Mouse (Mus musculus) myocyte (in vitro differentiated cells): Measurements from ENCODE around the gene Nf1. TPM values are rescaled to one million over a fixed set of nuclear protein-coding genes. Genes with fewer than 3 reads are reported as not detected.

Experiments
- H3K27me3 ChIP-seq: one replicate; pipeline ENCODE4 v1.6.1; 2011; ENCODE audit not compliant: control insufficient read depth, insufficient read depth, insufficient read length
- H3K36me3 ChIP-seq: one replicate; pipeline ENCODE4 v1.6.1; 2011; ENCODE audit not compliant: control insufficient read depth, insufficient read depth
- H3K4me2 ChIP-seq: one replicate; pipeline ENCODE4 v1.6.1; 2011; ENCODE audit warnings: low read depth, control low read depth
- H3K4me3 ChIP-seq: one replicate; pipeline ENCODE4 v1.5.1; 2011; ENCODE audit warnings: mild to moderate bottlenecking, control low read depth, moderate library complexity
- H3K79me2 ChIP-seq: one replicate; pipeline ENCODE4 v1.6.1; 2011; ENCODE audit not compliant: control insufficient read depth, insufficient read depth
- H3ac ChIP-seq: one replicate; pipeline ENCODE4 v1.6.1; 2011; ENCODE audit not compliant: control insufficient read depth, insufficient read length
- CEBPB ChIP-seq: IDR thresholded peaks from 2 replicates; pipeline ENCODE4 v1.6.1; 2011; ENCODE audit warnings: mild to moderate bottlenecking, moderate library complexity; ENCODE audit not compliant: poor library complexity, insufficient read depth, severe bottlenecking
- E2F4 ChIP-seq: IDR thresholded peaks from one replicate; pipeline ENCODE4 v1.6.1; 2011; ENCODE audit warnings: mild to moderate bottlenecking, control low read depth, moderate library complexity; ENCODE audit not compliant: insufficient read depth
- MAX ChIP-seq: IDR thresholded peaks from one replicate; pipeline ENCODE4 v1.6.1; 2011; ENCODE audit warnings: low read depth, mild to moderate bottlenecking, control low read depth
- MYOD1 ChIP-seq, 3 experiments: IDR thresholded peaks; one replicate each; pipeline ENCODE4 v1.6.1; 2011; ENCODE audit warnings: control low read depth in 2 of 3, low read depth in 2 of 3, mild to moderate bottlenecking in 2 of 3, moderate library complexity in 1 of 3; ENCODE audit not compliant: insufficient read length in 2 of 3, control insufficient read depth in 1 of 3
- MYOG ChIP-seq, 3 experiments: IDR thresholded peaks; one replicate each; pipeline ENCODE4 v1.6.1; 2011; ENCODE audit warnings: control low read depth in 2 of 3, low read depth in 2 of 3, mild to moderate bottlenecking in 2 of 3; ENCODE audit not compliant: insufficient read length in 2 of 3, control insufficient read depth in 1 of 3, insufficient read depth in 1 of 3
- POLR2A ChIP-seq: IDR thresholded peaks from one replicate; pipeline ENCODE4 v1.6.1; 2011; ENCODE audit warnings: low read depth, mild to moderate bottlenecking, control low read depth, moderate library complexity; ENCODE audit not compliant: insufficient read length
- POLR2AphosphoS2 ChIP-seq: IDR thresholded peaks from one replicate; pipeline ENCODE4 v1.6.1; 2011; ENCODE audit warnings: low read depth, control low read depth; ENCODE audit not compliant: insufficient read length
- REST ChIP-seq: IDR thresholded peaks from one replicate; pipeline ENCODE4 v1.6.1; 2011; ENCODE audit warnings: mild to moderate bottlenecking, control low read depth, moderate library complexity; ENCODE audit not compliant: insufficient read depth, insufficient read length
- SRF ChIP-seq: IDR thresholded peaks from one replicate; pipeline ENCODE4 v1.6.1; 2011; ENCODE audit warnings: low read depth; ENCODE audit not compliant: control insufficient read depth, insufficient read length
- TCF12 ChIP-seq: IDR thresholded peaks from one replicate; pipeline ENCODE4 v1.6.1; 2011; ENCODE audit warnings: mild to moderate bottlenecking, control low read depth; ENCODE audit not compliant: poor library complexity, insufficient read depth, severe bottlenecking
- TCF3 ChIP-seq: IDR thresholded peaks from one replicate; pipeline ENCODE4 v1.6.1; 2011; ENCODE audit warnings: low read depth, control low read depth; ENCODE audit not compliant: insufficient read length
- USF1 ChIP-seq: IDR thresholded peaks from one replicate; pipeline ENCODE4 v1.6.1; 2011; ENCODE audit warnings: low read depth, mild to moderate bottlenecking, control low read depth, moderate library complexity
- polyA plus RNA-seq: library from polyadenylated mRNA; unstranded; fragments of >200 nt; fragmentation: generic; extraction: Trizol; gene quantifications from one replicate; pipeline ENCODE4 v1.2.1, GENCODE M21; 2012; ENCODE audit warnings: missing spikeins

The Nf1 gene
- polyA plus RNA-seq, 1 experiment: 8.2 TPM

- peaks cover 47% of the 10 kb centered on the region for H3K27me3 ChIP-seq
- TF ChIP-seq POLR2AphosphoS2 (no peak), POLR2A (no peak)
- no peak overlapping the region for H3ac ChIP-seq
- H3K4me2 ChIP-seq: no peak overlapping the region
- no peaks in the 10 kb centered on the region for H3K79me2 ChIP-seq
- H3K36me3 ChIP-seq: no peaks in the 10 kb centered on the region
- H3K4me3 ChIP-seq: no peak overlapping the region
Observed at GRCm38 (mm10) chr11:79589317-79590075, 250.0 kb downstream of the Nf1 start.

- Histone ChIP-seq H3ac (no peak within 1 kb of the TSS), H3K79me2 (no peaks in the 10 kb centered on the region), H3K36me3 (no peaks in the 10 kb centered on the region), H3K4me3 (no peak within 1 kb of the TSS), H3K4me2 (peak within 1 kb of the TSS; percentile 38), H3K27me3 (peaks cover 47% of the 10 kb centered on the region)
- TF ChIP-seq POLR2AphosphoS2 (no peak), MYOG (IDR thresholded peaks at IDR 0.05; ENCODE audit: control insufficient read depth in 1 of 3, insufficient read depth in 1 of 3, insufficient read length in 2 of 3, low read depth in 2 of 3) (no peak), TCF12 (no peak), REST (no peak), MAX (no peak), TCF3 (no peak), USF1 (no peak), E2F4 (no peak), MYOD1 (IDR thresholded peaks at IDR 0.05; ENCODE audit: control insufficient read depth in 1 of 3, insufficient read length in 2 of 3, low read depth in 2 of 3) (no peak), POLR2A (no peak), SRF (no peak), CEBPB (no peak)
Observed at GRCm38 (mm10) chr11:79590664-79591590, 251.4 kb downstream of the Nf1 start, which contains the start of gene Rab11fip4. TSS of gene Rab11fip4 (plus strand) at chr11:79591212.

GRCm38 (mm10) chr11:79591591-79591975, 252.1 kb downstream of the Nf1 start:
- no peak overlapping the region for H3ac ChIP-seq
- H3K4me3 ChIP-seq: no peak overlapping the region
- H3K79me2 ChIP-seq: no peaks in the 10 kb centered on the region
- peaks cover 47% of the 10 kb centered on the region for H3K27me3 ChIP-seq
- H3K36me3 ChIP-seq: no peaks in the 10 kb centered on the region
- TF ChIP-seq MYOG (IDR thresholded peaks at IDR 0.05; ENCODE audit: control insufficient read depth in 1 of 3, insufficient read depth in 1 of 3, insufficient read length in 2 of 3, low read depth in 2 of 3) (no peak), E2F4 (no peak)
- no peak overlapping the region for H3K4me2 ChIP-seq

- Histone ChIP-seq H3K4me3 (no peak overlapping the region), H3K36me3 (no peaks in the 10 kb centered on the region), H3K79me2 (no peaks in the 10 kb centered on the region), H3ac (no peak overlapping the region), H3K4me2 (no peak overlapping the region), H3K27me3 (peaks cover 55% of the 10 kb centered on the region)
- TF ChIP-seq MYOD1 (IDR thresholded peaks at IDR 0.05; ENCODE audit: control insufficient read depth in 1 of 3, insufficient read length in 2 of 3, low read depth in 2 of 3) (peak; percentile 94 to 99 (median 99)), POLR2AphosphoS2 (no peak), TCF12 (peak; percentile 59), MAX (no peak), MYOG (IDR thresholded peaks at IDR 0.05; ENCODE audit: control insufficient read depth in 1 of 3, insufficient read depth in 1 of 3, insufficient read length in 2 of 3, low read depth in 2 of 3) (peak; percentile 77 to 99 (median 98)), TCF3 (peak; percentile 90), REST (peak; percentile 100)
Observed at GRCm38 (mm10) chr11:79593495-79593894, 254.0 kb downstream of the Nf1 start.

- Histone ChIP-seq H3K79me2 (no peaks in the 10 kb centered on the region), H3K4me3 (no peak overlapping the region), H3ac (no peak overlapping the region), H3K36me3 (no peaks in the 10 kb centered on the region), H3K4me2 (peak overlapping the region; percentile 86), H3K27me3 (no peaks in the 10 kb centered on the region)
- TF ChIP-seq MYOG (IDR thresholded peaks at IDR 0.05; ENCODE audit: control insufficient read depth in 1 of 3, insufficient read depth in 1 of 3, insufficient read length in 2 of 3, low read depth in 2 of 3) (peak in 1 of 3 experiments; percentile 54), MYOD1 (IDR thresholded peaks at IDR 0.05; ENCODE audit: control insufficient read depth in 1 of 3, insufficient read length in 2 of 3, low read depth in 2 of 3) (peak in 2 of 3 experiments; percentile 41 to 72), E2F4 (no peak), TCF12 (no peak), POLR2AphosphoS2 (no peak), TCF3 (no peak), SRF (no peak), POLR2A (no peak), REST (no peak), CEBPB (no peak), USF1 (no peak), MAX (no peak)
Observed at GRCm38 (mm10) chr11:79610454-79610853, 271.0 kb downstream of the Nf1 start.
